Mouse (Mus musculus): ENCODE results near the gene Whrn. TPM values are rescaled to one million over a fixed set of nuclear protein-coding genes. Genes with fewer than 3 reads are reported as not detected.

The Whrn gene
- polyA plus RNA-seq (2016; fragmentation: Nextera tagmentation; extraction: Ambion mirVana) = 9.0 and 10.0 TPM in 2 replicates

GRCm38 (mm10) chr4:63495915-63496278, at the start of gene Whrn:
TSS of gene Whrn (minus strand) at chr4:63495991.
- 0% methylated on average over 30 of the region's 34 CpGs for WGBS
- Histone ChIP-seq H3K4me2 (replicated peaks) (peak within 1 kb of the TSS; percentile 91), H3K9me3 (no peaks in the 10 kb centered on the region), H3K27ac (no peak within 1 kb of the TSS), H3K9ac (peak within 1 kb of the TSS; percentile 67), H3K27me3 (replicated peaks) (peaks cover 17% of the 10 kb centered on the region), H3K36me3 (no peaks in the 10 kb centered on the region), H3K4me1 (peaks cover 32% of the 10 kb centered on the region), H3K4me3 (peak within 1 kb of the TSS; percentile 66)
- ATAC-seq (ENCODE audit: low FRiP score, low read depth) = peak; percentile 84

DNA sequence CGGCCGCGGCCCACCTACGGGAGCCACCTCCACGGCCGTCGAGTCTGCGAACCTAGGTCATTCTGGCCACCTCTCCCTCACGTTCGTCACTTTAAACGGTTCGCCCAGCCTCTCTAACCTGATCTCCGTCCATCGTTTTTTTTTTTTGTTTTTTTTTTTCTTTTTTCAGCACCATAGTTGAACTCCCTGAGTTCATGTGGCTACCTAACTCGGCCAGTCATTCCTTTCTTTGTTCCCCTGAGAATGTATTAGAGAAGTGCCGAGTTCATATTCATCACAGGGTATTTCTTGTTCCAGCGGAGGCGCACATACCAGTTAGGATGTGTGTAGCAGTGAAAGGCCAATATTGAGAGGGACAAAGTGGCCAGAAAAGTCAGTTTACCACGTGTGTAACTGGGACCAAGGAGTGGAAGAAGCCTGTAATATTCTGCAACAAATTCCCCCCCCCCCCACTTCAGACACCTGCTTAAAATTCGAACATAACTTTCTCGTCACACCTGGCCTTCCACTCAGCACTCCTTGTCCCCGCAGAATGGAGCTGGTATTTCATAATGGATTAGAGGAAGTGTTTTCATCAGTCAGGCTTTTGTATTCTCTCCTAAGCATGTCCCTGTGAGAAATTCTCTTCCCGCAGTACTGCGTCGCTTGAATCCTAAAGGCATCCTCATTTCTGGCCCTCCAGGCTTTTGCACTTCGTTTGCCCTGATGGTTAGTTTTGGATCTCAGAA, 49.6 kb upstream of the Whrn start:
- peaks cover 15% of the 10 kb centered on the region for H3K36me3 ChIP-seq
- H3K27ac ChIP-seq = peak overlapping the region; percentile 70
- H3K4me2 ChIP-seq (replicated peaks) = peak overlapping the region; percentile 70
- H3K9me3 ChIP-seq = no peaks in the 10 kb centered on the region
- peaks cover 25% of the 10 kb centered on the region for H3K4me1 ChIP-seq
- 20% methylated on average over 26 of the region's 26 CpGs for WGBS
- H3K9ac ChIP-seq = peak overlapping the region; percentile 93
- H3K4me3 ChIP-seq = peak overlapping the region; percentile 80
- H3K27me3 ChIP-seq (replicated peaks) = no peaks in the 10 kb centered on the region
- ATAC-seq (ENCODE audit: low FRiP score, low read depth) = no peak

- Histone ChIP-seq H3K9ac (peak within 1 kb of the TSS; percentile 93), H3K4me2 (replicated peaks) (peak within 1 kb of the TSS; percentile 70), H3K4me3 (peak within 1 kb of the TSS; percentile 80), H3K36me3 (peaks cover 13% of the 10 kb centered on the region), H3K27ac (peak within 1 kb of the TSS; percentile 70), H3K27me3 (replicated peaks) (no peaks in the 10 kb centered on the region), H3K4me1 (peaks cover 25% of the 10 kb centered on the region), H3K9me3 (no peaks in the 10 kb centered on the region)
- ATAC-seq (ENCODE audit: low FRiP score, low read depth) = peak; percentile 97
- 1% methylated on average over 56 of the region's 57 CpGs for WGBS
These were observed 48.9 kb upstream of the Whrn start, which contains the start of gene Atp6v1g1 for GRCm38 (mm10) chr4:63544494-63545230. TSS of gene Atp6v1g1 (plus strand) at chr4:63544772.

GRCm38 (mm10) chr4:63543746-63544493, 48.1 kb upstream of the Whrn start:
- peaks cover 25% of the 10 kb centered on the region for H3K4me1 ChIP-seq
- no peaks in the 10 kb centered on the region for H3K9me3 ChIP-seq
- WGBS = 56% methylated on average over 10 of the region's 10 CpGs
- ATAC-seq (ENCODE audit: low FRiP score, low read depth) = peak; percentile 65
- H3K27me3 ChIP-seq (replicated peaks) = no peaks in the 10 kb centered on the region
- H3K27ac ChIP-seq = no peak overlapping the region; the same call in 1 of the 2 replicates
- peaks cover 6% of the 10 kb centered on the region for H3K36me3 ChIP-seq
- peak overlapping the region; percentile 80 for H3K4me3 ChIP-seq
- H3K4me2 ChIP-seq (replicated peaks) = peak overlapping the region; percentile 70
- no peak overlapping the region for H3K9ac ChIP-seq

DNA sequence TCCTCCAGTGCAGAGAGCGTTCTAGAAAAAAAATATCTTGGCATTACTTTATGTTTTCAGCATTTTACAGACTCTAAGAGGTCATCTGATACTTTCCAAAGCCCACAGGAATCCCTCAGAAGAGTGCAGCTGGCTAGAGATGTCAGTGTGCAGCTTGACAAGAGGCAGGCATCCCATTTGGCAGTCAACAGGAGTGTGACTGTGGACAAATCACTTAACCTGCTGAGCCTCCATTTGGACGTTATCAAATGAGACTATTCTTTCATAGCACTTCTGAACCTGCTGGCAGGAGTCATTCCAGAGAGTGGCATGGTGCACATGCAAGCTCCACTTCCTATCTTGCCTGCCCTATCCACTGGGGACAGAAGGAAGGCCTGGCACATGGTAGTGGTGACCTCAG, 46.4 kb upstream of the Whrn start:
- H3K9me3 ChIP-seq = no peaks in the 10 kb centered on the region
- H3K4me2 ChIP-seq (replicated peaks) = no peak overlapping the region
- H3K36me3 ChIP-seq = no peaks in the 10 kb centered on the region
- H3K9ac ChIP-seq = no peak overlapping the region
- no peak overlapping the region for H3K27ac ChIP-seq
- no peaks in the 10 kb centered on the region for H3K27me3 ChIP-seq (replicated peaks)
- H3K4me1 ChIP-seq = peaks cover 22% of the 10 kb centered on the region
- no peak for ATAC-seq (ENCODE audit: low FRiP score, low read depth)
- H3K4me3 ChIP-seq = no peak overlapping the region
- 74% methylated on average over 2 of the region's 2 CpGs for WGBS

DNA sequence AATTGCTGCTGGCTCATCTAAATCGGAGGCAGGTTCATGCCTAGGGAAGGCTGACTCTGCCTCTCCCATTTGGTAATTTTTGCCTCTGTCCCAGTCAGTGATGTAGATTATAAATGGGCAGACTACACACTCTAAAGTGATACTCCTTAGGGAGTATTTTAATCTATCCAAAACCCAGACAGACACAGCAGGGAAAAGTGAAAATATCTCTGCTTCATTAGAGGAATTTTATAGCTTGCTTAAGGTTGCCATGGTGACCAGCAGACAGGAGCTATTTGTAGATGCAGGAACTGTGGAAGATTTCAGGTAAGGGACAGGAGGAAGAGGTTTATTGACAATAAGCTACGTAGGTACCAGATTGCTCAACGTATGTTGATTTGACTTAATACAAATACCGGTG, 41.8 kb upstream of the Whrn start:
- no peak overlapping the region for H3K4me3 ChIP-seq
- no peak overlapping the region for H3K4me2 ChIP-seq (replicated peaks)
- 81% methylated on average over 4 of the region's 4 CpGs for WGBS
- H3K27me3 ChIP-seq (replicated peaks) = no peaks in the 10 kb centered on the region
- ATAC-seq (ENCODE audit: low FRiP score, low read depth) = no peak
- no peak overlapping the region for H3K27ac ChIP-seq
- H3K4me1 ChIP-seq = no peaks in the 10 kb centered on the region
- H3K36me3 ChIP-seq = no peaks in the 10 kb centered on the region
- H3K9ac ChIP-seq = no peak overlapping the region
- no peaks in the 10 kb centered on the region for H3K9me3 ChIP-seq

DNA sequence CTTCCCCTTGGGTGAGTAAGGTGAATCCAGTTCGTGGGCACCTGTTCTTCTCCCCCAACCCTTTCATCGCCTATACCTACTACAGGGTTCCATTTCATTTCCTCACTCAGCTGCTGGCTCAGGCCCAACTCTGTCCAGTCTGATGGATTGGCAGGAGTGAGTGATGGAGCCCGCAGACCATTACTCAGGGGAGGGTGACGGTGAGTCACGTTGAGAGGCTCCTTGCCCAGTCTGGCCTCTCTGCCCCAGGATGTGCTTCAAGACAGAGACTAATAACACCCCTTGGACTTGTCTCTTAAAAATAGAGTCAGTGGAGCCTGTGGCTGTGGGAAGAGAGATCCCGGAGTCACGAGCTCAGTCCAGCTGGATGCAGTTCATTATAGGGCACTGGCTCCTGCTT, 34.6 kb upstream of the Whrn start:
- H3K36me3 ChIP-seq = no peaks in the 10 kb centered on the region
- no peak overlapping the region for H3K4me3 ChIP-seq
- no peaks in the 10 kb centered on the region for H3K4me1 ChIP-seq
- H3K4me2 ChIP-seq (replicated peaks) = no peak overlapping the region
- 80% methylated on average over 7 of the region's 7 CpGs for WGBS
- no peak for ATAC-seq (ENCODE audit: low FRiP score, low read depth)
- H3K27me3 ChIP-seq (replicated peaks) = no peaks in the 10 kb centered on the region
- H3K9me3 ChIP-seq = no peaks in the 10 kb centered on the region
- H3K9ac ChIP-seq = no peak overlapping the region
- no peak overlapping the region for H3K27ac ChIP-seq

- no peak overlapping the region for H3K4me2 ChIP-seq (replicated peaks)
- ATAC-seq (ENCODE audit: low FRiP score, low read depth) = no peak
- H3K4me1 ChIP-seq = no peaks in the 10 kb centered on the region
- 74% methylated on average over 6 of the region's 6 CpGs for WGBS
- H3K9me3 ChIP-seq = no peaks in the 10 kb centered on the region
- H3K9ac ChIP-seq = no peak overlapping the region
- no peak overlapping the region for H3K27ac ChIP-seq
- H3K4me3 ChIP-seq = no peak overlapping the region
- no peaks in the 10 kb centered on the region for H3K36me3 ChIP-seq
- H3K27me3 ChIP-seq (replicated peaks) = no peaks in the 10 kb centered on the region
These were observed 33.2 kb upstream of the Whrn start for GRCm38 (mm10) chr4:63528946-63529345.

- Histone ChIP-seq H3K4me2 (replicated peaks) (no peak overlapping the region), H3K27ac (no peak overlapping the region), H3K36me3 (no peaks in the 10 kb centered on the region), H3K9me3 (no peaks in the 10 kb centered on the region), H3K27me3 (replicated peaks) (no peaks in the 10 kb centered on the region), H3K4me1 (no peaks in the 10 kb centered on the region), H3K9ac (no peak overlapping the region), H3K4me3 (no peak overlapping the region)
- WGBS = 82% methylated on average over 8 of the region's 8 CpGs
- ATAC-seq (ENCODE audit: low FRiP score, low read depth) = no peak
These were observed 29.7 kb upstream of the Whrn start for GRCm38 (mm10) chr4:63525514-63525913.

DNA sequence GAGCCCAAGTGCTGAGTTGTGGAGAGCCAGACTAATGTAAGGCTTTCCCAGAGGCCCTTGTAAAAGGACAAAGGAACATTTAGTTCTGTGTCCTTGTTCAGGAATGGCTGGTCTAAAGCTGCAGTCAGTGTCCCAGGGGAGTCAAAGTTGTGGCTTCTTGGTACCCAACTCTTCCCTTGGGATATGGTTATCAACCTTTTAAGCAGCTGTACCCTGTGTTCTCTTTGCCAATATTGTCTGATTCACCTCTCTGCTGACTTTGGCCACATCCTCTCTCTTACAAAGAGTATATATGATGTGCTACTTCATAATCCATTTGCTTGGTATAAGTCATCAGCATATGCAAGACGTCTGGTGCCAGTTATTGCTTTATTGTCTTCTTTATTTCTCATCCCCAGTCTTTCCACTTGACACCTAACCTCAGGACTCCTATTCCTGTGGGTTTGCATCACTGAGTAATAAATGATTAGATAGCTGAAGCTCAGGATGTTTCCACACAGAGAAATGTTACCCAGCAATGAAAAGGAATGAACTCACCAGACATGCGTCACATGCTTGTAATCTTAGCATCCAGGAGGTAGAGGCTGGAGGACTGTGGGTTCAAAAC, 26.1 kb upstream of the Whrn start:
- no peaks in the 10 kb centered on the region for H3K9me3 ChIP-seq
- H3K27me3 ChIP-seq (replicated peaks) = no peaks in the 10 kb centered on the region
- WGBS = 77% methylated on average over 2 of the region's 2 CpGs
- H3K4me1 ChIP-seq = no peaks in the 10 kb centered on the region
- H3K4me2 ChIP-seq (replicated peaks) = no peak overlapping the region
- H3K9ac ChIP-seq = no peak overlapping the region
- H3K27ac ChIP-seq = no peak overlapping the region
- no peak overlapping the region for H3K4me3 ChIP-seq
- no peak for ATAC-seq (ENCODE audit: low FRiP score, low read depth)
- H3K36me3 ChIP-seq = no peaks in the 10 kb centered on the region

GRCm38 (mm10) chr4:63515021-63515420, 19.2 kb upstream of the Whrn start:
- no peaks in the 10 kb centered on the region for H3K36me3 ChIP-seq
- H3K9me3 ChIP-seq = no peaks in the 10 kb centered on the region
- H3K27me3 ChIP-seq (replicated peaks) = no peaks in the 10 kb centered on the region
- no peaks in the 10 kb centered on the region for H3K4me1 ChIP-seq
- H3K4me3 ChIP-seq = no peak overlapping the region
- no peak overlapping the region for H3K9ac ChIP-seq
- no peak overlapping the region for H3K27ac ChIP-seq
- WGBS = 85% methylated on average over 5 of the region's 5 CpGs
- no peak for ATAC-seq (ENCODE audit: low FRiP score, low read depth)
- H3K4me2 ChIP-seq (replicated peaks) = no peak overlapping the region

- Histone ChIP-seq H3K27me3 (replicated peaks) (no peaks in the 10 kb centered on the region), H3K4me2 (replicated peaks) (no peak overlapping the region), H3K9me3 (no peaks in the 10 kb centered on the region), H3K4me3 (no peak overlapping the region), H3K36me3 (no peaks in the 10 kb centered on the region), H3K27ac (no peak overlapping the region), H3K4me1 (no peaks in the 10 kb centered on the region), H3K9ac (no peak overlapping the region)
- no peak for ATAC-seq (ENCODE audit: low FRiP score, low read depth)
- 70% methylated on average over 4 of the region's 4 CpGs for WGBS
These were observed 18.7 kb upstream of the Whrn start for GRCm38 (mm10) chr4:63514454-63514984.

All from neural tube, embryonic 12.5 days (tissue).